ENCODE assay signal across 15 mouse cellular contexts in the genomic region with DNA sequence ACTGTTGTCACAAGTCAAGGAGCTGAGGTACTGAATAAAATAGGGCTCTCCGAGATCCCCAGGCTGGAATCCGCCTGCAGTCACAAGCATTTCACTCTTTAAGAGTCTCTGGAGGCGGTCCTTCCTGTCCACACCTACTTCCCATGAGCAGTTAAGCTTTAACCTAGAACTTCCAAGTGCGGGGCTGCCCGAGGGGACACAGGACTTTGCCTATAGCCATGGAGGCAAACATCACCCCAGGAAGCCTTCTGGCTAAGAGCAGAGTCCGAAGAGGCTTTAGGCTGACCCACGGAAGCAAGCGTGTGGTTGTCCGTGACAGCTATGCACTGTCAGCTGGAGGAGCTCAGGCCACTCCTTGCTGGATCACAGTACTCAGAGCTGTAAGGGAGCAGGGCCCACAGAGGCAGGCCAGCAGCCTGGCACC. TPM values are rescaled to one million over a fixed set of nuclear protein-coding genes. Genes with fewer than 3 reads are reported as not detected.
DNase-seq lines count a peak whose midpoint lies in the region; ATAC-seq and TF ChIP-seq lines count a peak whose summit lies in the region.
"Had no signal": no experiment of that assay in that cellular context is flagged by ENCODE, and none has a peak within 500 bp of the region (broad histone marks: within the 10 kb centered on the region; RNA-seq: fewer than 3 reads in every experiment).

No protein-coding gene starts in this region.

- no peaks in the 10 kb centered on the region for H3K9me3 ChIP-seq in intestine, postnatal 0 days (ENCODE audit: control insufficient read depth)
- H3K9me3 ChIP-seq in midbrain, embryonic 15.5 days, result no peaks in the 10 kb centered on the region
- H3K9me3 ChIP-seq: limb, embryonic 13.5 days; megakaryocyte, embryonic 14.5 days had no signal

- intact Hi-C loops in gastrocnemius, adult 2 months (cut with DNase I), result no loop called here
- intact Hi-C loops in gastrocnemius, postnatal 36 days (cut with DNase I), result no loop called here

- H3K4me1 ChIP-seq in intestine, postnatal 0 days (replicated peaks; ENCODE audit: control insufficient read depth, insufficient read depth, low read length), result 0 out of 2 replicates have a peak, but pooled peaks cover 11% of the 10 kb centered on the region
- no peaks in the 10 kb centered on the region for H3K4me1 ChIP-seq in midbrain, embryonic 15.5 days

- H3K36me3 ChIP-seq in intestine, postnatal 0 days (ENCODE audit: control insufficient read depth, insufficient read depth), result peaks cover 11% of the 10 kb centered on the region; the same call in 1 of the 2 replicates
- H3K36me3 ChIP-seq in midbrain, embryonic 15.5 days (replicated peaks), result peaks cover 6% of the 10 kb centered on the region; the same call in 1 of the 2 replicates

- H3K27ac ChIP-seq in gastrocnemius, adult 2 months, result peak overlapping the region; percentile 80
- H3K27ac ChIP-seq in intestine, postnatal 0 days (ENCODE audit: low read depth, low read length), result peak overlapping the region; percentile 63
- no peak overlapping the region for H3K27ac ChIP-seq in midbrain, embryonic 15.5 days
- H3K27ac ChIP-seq: left cerebral cortex, adult 2 months; limb, embryonic 13.5 days had no signal

- H3K27me3 ChIP-seq in intestine, postnatal 0 days (replicated peaks; ENCODE audit: control insufficient read depth, insufficient read depth, low read length), result no peaks in the 10 kb centered on the region
- no peaks in the 10 kb centered on the region for H3K27me3 ChIP-seq in midbrain, embryonic 15.5 days (replicated peaks)
- H3K27me3 ChIP-seq: limb, embryonic 13.5 days; megakaryocyte, embryonic 14.5 days had no signal

- H3K9ac ChIP-seq in intestine, postnatal 0 days (ENCODE audit: low read depth, low read length), result no peak overlapping the region
- H3K9ac ChIP-seq in midbrain, embryonic 15.5 days, result no peak overlapping the region
- H3K9ac ChIP-seq: limb, embryonic 13.5 days had no signal

- DNase-seq in gastrocnemius, adult 2 months, result no peak
- DNase-seq in gastrocnemius, postnatal 36 days, result no peak
- DNase-seq in kidney, postnatal 4 days, result peak; percentile 30 to 62
- DNase-seq in lung, postnatal 14 days, result peak; percentile 47
- no peak for DNase-seq in testis, postnatal 10 days (ENCODE audit: low spot score)
- no peak for DNase-seq in thymus, postnatal 0 days (ENCODE audit: low spot score)
- DNase-seq: adrenal gland, postnatal 36 days; heart, postnatal 36 days; right cerebral cortex, postnatal 25 days had no signal

- H3K4me2 ChIP-seq in intestine, postnatal 0 days (replicated peaks; ENCODE audit: low read depth), result peak overlapping the region; percentile 9
- H3K4me2 ChIP-seq in midbrain, embryonic 15.5 days, result no peak overlapping the region
- H3K4me2 ChIP-seq: limb, embryonic 13.5 days had no signal

- H3K4me3 ChIP-seq in gastrocnemius, adult 2 months, result peak overlapping the region; percentile 52
- no peak overlapping the region for H3K4me3 ChIP-seq in intestine, postnatal 0 days (ENCODE audit: low read depth, low read length)
- no peak overlapping the region for H3K4me3 ChIP-seq in midbrain, embryonic 15.5 days
- H3K4me3 ChIP-seq: left cerebral cortex, adult 2 months; limb, embryonic 13.5 days; megakaryocyte, embryonic 14.5 days had no signal

- 45% methylated on average over 9 of the region's 9 CpGs for WGBS in intestine, postnatal 0 days
- 89% methylated on average over 9 of the region's 9 CpGs for WGBS in midbrain, embryonic 15.5 days

- TF ChIP-seq CTCF in gastrocnemius, adult 2 months (IDR thresholded peaks at IDR 0.05), result no peak
- no peak for TF ChIP-seq CTCF in intestine, postnatal 0 days (IDR thresholded peaks at IDR 0.05; ENCODE audit: low read depth)

- peak; percentile 74 for ATAC-seq in intestine, postnatal 0 days
- ATAC-seq in midbrain, embryonic 15.5 days (replicated peaks), result no peak
- ATAC-seq: inflammation-experienced regulatory T-cells, adult 6 months had no signal

RNA-seq across cellular contexts. Expression of gene St3gal4, which starts 9.9 kb away (rescaled TPM):
- total RNA-seq in gastrocnemius, adult 2 months (2021), result 1 to 10 TPM; 4.2 to 4.3 TPM
- total RNA-seq in gastrocnemius, postnatal 36 days (2021), result 1 to 10 TPM; 2.5 to 4.4 TPM
- 242 and 257 TPM in 2 replicates for polyA plus RNA-seq in intestine, postnatal 0 days (2015; fragmentation: Nextera tagmentation; extraction: Ambion mirVana)
- polyA plus RNA-seq in midbrain, embryonic 15.5 days (2015; fragmentation: Nextera tagmentation; extraction: Ambion mirVana), result 13.0 and 14.3 TPM in 2 replicates
- 15.2 and 15.5 TPM in 2 replicates for polyA plus RNA-seq in thymus, postnatal 0 days (2015; fragmentation: Nextera tagmentation; extraction: Ambion mirVana)

RNA-seq across cellular contexts. Expression of gene Dcps, which starts 46.9 kb away (rescaled TPM):
- 1 to 10 TPM; 7.7 to 8.4 TPM for total RNA-seq in gastrocnemius, adult 2 months (2021)
- total RNA-seq in gastrocnemius, postnatal 36 days (2021), result 1 to 10 TPM; 6.0 to 6.8 TPM
- polyA plus RNA-seq in intestine, postnatal 0 days (2015; fragmentation: Nextera tagmentation; extraction: Ambion mirVana), result 25.7 and 26.1 TPM in 2 replicates
- polyA plus RNA-seq in midbrain, embryonic 15.5 days (2015; fragmentation: Nextera tagmentation; extraction: Ambion mirVana), result 80.3 and 81.2 TPM in 2 replicates
- polyA plus RNA-seq in thymus, postnatal 0 days (2015; fragmentation: Nextera tagmentation; extraction: Ambion mirVana), result 64.3 and 69.3 TPM in 2 replicates

Comparison
In these comparisons a context has a peak if more than half of its experiments do, and no peak if none do; other contexts are left out.
1. DNase-seq: peak in kidney, postnatal 4 days (2 of 2) and lung, postnatal 14 days (single experiment); none in gastrocnemius, adult 2 months (single experiment), gastrocnemius, postnatal 36 days (0 of 2), testis, postnatal 10 days (single experiment) and thymus, postnatal 0 days (single experiment).
2. RNA of gene St3gal4, which starts 9.9 kb away (polyA plus RNA-seq): 242 to 257 TPM in intestine, postnatal 0 days; 15.2 to 15.5 TPM in thymus, postnatal 0 days and 13.0 to 14.3 TPM in midbrain, embryonic 15.5 days; every median in the first group is over 10 times any median in the second.